Mouse (Mus musculus): ENCODE results near the gene Wdr77.
A peak's percentile ranks its signal among the peaks of the same experiment; 100 is the strongest.
"Not testable (repeated sequence)": the region's sequence is repeated elsewhere in the genome, so short reads cannot be mapped to it uniquely, and the experiment has no call there.

Gene Wdr77

DNA sequence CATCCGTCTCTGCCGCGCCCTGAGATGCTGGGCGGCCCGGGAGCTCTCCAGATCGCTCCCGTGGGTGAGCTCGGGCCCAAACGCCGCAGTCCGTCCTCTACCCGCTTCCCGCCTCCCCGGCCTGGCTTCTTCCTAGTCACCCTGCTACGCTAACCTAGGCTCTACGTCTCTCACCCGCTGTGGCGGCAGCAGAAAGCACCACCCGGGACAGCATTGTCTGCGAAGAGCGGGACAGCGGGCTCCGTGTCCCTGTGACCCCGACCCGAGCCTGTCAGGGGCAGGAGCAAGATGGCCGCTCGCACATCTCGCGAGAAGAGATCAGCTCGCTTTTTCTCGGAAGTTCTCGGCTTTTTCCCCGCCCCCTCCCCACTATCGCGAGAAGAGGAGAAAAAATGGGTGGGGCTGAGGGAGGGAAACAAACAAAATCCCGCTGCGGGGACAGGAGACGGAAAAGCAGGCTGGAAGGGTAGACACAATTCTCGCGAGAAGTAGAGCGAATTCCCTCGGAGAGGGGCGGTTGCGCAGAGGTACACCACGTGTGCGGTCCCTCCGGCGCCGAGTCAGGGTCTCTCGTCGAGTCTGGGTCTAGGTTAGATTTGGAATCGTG, at the start of gene Wdr77:
Wdr77 (plus strand) TSS at position 396 of the 607 bp plus-strand sequence.
- ATAC-seq (ENCODE audit: low TSS enrichment) = peak; percentile 97

DNA sequence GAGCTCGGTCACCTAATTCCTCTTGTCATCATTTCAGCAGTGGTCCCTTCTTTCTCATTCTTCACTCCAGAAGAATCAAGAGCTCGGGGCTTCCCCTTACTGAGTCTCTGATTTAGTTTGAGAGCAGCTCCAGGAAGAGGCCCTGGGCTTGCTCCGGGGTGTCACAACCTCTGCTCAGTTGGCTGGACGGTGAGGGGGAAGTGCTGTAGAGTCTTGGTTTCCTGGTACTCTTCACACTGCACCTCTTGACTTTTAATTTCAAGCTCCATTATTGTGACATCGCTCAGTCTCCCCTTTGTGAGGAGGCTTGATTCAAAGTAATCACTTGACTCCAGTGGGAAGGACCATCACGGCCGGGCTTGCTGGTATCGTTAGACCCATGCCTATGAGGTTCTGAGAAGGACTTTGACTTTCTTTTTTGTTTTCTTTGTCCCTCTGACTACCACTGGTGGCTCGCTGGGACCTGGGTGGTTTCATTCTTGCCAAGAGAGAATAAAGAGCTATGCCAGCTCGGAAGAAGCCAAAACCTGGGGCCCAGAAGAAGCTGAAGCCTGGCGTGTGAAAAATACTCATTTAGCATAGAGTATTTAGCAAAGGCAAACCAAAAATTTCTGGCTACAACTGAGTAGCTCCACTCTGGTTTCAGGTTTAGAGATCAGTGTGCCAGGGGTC, 48.5 kb upstream of the Wdr77 start:
- ATAC-seq (ENCODE audit: low TSS enrichment) = no peak

- no peak for ATAC-seq (ENCODE audit: low TSS enrichment)
These were observed 46.9 kb upstream of the Wdr77 start for GRCm38 (mm10) chr3:105912097-105912880.

DNA sequence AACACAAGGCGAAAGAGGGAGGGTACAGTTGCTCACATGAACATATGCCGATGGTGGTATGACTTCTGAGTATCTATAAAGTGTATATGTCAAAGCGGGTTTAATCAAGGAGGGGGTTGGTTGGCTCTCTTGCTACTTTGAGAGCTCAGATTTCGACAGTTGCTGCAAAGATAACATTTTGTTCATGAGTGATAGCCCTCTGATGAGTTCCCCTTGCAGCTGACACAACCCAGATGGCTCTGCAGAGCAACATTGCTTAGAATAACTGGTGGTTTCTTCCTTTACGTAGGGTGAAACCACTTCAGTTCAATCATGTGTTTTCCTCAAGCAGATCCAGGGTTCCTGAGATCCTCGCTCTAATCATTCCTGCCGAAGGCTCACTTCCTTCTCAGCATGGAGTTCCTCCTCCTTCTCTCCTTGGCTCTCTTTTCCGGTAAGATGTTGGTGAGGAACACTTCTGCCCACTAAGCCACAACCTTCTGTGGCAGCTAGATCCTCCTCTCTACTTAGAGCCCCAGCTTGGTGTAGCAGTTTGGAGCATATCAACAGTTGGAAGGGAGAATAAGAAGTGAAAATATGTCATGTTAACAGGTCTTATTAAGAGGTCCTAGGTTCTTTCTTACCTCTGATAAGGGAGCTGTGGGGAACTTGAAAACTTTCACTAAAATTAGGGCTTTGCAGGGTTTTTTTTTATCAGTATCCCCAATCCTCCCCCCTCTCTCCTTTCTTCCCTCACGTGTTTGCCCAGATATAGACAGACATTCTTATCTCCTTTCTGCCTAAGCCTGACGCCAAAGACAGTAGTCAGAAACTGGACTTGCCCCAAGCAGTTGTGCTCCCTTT, 45.1 kb upstream of the Wdr77 start:
- ATAC-seq (ENCODE audit: low TSS enrichment) = peak; percentile 44; the same call in 1 of the 2 replicates

- no peak for ATAC-seq (ENCODE audit: low TSS enrichment)
These were observed 43.9 kb upstream of the Wdr77 start for GRCm38 (mm10) chr3:105915281-105915680.

DNA sequence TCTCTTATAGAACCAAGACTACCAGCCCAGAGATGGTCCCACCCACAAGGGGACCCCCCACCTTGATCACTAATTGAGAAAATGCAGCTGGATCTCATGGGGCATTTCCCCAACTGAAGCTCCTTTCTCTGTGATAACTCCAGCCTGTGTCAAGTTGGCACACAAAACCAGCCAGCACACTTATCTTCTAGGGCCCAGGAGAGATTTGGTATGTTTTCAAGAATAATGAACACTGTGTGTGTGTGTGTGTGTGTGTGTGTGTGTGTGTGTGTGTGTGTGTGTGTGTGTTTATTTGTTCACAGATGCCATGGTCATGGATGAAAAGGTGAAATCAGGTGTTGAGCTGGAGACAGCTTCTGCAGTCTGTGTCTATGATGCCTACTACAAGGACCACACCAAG, 42.7 kb upstream of the Wdr77 start:
- ATAC-seq (ENCODE audit: low TSS enrichment) = not testable (repeated sequence)

DNA sequence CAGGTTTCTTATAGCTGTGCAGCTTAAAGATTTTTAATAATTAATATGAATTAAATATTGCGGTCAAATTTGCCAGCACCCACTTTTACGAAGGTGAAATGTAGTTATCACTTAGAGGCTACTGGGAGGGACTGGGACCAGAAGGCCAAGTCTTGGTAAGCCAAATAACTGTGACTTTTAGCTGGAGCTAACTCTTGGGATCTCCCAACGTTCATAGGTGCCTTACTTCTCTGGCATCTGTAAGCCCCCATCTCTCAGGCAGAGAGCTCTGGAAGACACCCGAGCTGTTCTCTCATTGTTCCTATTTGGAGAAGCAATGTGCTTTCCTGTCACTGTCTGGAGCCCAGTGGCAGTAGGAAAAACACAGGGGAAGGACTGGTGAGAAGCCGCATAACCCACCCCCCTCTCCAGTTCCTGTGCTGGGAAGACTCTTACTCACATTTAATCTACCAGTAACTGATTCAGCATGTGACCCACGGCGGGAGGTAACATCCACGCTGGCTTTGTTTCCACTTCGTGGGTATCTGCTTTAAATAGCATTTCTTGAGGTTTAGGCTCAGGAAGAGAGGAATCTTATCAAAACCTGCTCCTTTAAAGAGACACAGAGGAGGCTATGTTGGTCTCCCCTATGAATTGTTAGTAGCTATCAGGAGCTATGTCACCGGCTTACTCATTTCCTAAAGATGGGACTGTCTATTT, 41.4 kb upstream of the Wdr77 start:
- ATAC-seq (ENCODE audit: low TSS enrichment) = no peak

DNA sequence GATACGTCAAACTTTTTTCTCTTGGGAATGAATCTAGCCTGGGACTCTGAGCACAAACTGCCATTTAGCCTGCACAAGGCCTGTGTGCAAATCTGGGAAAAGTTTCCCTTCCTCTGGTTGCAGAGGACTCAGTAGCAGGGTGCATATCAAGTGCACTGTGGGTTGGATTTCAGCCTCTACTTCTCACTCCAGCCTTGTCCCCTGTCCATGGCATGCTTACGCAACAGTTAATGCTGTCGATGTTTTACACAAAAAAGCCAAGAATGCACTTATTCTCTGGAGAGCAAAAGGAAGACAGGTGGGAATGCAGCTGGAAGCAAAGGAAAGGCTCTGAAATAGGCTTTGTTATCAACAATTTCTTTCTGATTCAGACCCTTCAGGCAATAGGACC, 40.8 kb upstream of the Wdr77 start:
- no peak for ATAC-seq (ENCODE audit: low TSS enrichment)

- not testable (repeated sequence) for ATAC-seq (ENCODE audit: low TSS enrichment)
These were observed 38.4 kb upstream of the Wdr77 start for GRCm38 (mm10) chr3:105920743-105921142.

DNA sequence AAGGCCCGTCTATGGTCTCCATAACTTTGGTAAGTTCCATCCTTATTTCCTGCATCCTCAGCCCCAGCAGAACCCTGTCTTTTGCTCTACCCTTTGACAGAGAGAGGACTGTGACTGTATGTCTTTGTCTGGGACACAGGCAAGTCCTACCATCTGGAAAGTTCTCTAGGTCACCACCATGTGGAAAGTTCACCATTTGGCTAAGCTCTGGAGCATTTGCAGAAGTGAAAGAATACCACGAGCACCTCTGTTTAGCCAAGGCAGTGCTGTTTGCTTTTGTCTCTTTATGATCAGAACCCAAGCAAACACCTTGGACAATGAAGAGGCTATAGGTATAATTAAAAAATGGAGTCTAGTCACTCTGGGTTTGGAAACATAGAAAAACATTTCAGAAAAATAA, 37.2 kb upstream of the Wdr77 start:
- no peak for ATAC-seq (ENCODE audit: low TSS enrichment)

GRCm38 (mm10) chr3:105924616-105925015, 34.6 kb upstream of the Wdr77 start:
- no peak for ATAC-seq (ENCODE audit: low TSS enrichment)

GRCm38 (mm10) chr3:105927561-105928194, 31.5 kb upstream of the Wdr77 start:
- no peak for ATAC-seq (ENCODE audit: low TSS enrichment)

DNA sequence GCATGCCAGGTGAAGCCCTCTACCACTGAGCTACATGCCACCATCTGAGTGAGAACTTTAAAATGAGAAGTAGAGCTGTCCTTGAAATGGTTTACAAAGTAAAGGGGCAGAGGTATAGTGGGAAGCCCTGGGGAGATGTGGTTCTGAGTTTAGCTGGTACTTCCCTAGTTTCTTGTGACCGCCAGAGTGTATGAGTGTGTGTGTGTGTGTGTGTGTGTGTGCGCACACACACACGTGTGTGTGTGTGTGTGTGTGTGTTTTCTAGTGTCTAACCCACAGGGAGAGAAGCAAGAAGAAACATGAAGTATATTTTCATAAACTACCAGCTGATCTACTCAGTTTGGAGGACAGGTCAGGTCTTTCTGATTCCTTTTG, 31.0 kb upstream of the Wdr77 start:
- ATAC-seq (ENCODE audit: low TSS enrichment) = no peak

DNA sequence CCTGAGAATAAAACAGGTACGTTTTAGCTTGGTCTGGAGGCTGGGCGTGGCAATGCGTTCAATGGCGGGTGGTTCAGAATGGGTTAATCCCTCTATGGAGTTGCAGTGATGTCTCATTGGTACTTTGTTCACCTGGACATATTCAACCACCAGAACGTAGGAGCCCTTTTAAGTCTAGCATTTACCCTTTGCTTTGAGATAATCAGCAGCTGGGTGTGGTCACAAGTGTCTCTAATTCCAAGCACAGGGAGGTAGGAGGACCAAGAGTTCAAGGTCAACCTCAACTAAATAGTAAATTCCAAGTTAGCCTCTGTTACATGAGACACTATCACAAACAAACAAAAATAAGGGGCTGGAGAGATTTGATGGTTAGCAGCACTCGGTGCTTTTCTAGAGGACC, 30.4 kb upstream of the Wdr77 start:
- no peak for ATAC-seq (ENCODE audit: low TSS enrichment)

DNA sequence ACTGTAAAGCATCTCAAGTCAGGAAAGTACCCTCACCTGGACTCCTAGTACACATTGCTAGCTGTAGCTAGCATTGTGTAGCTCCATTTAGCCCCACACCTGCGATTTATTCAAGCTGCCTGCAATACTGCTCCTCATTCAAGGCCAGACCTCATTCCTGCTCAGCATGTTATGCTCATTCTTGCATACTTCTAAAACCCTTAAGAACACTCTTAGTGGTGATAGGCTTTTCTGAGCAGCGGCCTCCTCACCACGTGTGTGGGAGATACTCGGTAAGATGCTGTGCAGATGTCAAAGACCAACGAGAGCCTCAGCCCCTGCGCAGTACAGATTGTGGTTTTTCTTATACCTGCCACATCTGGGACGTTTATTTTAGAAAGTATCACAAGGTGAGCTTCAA, 29.3 kb upstream of the Wdr77 start:
- ATAC-seq (ENCODE audit: low TSS enrichment) = no peak

GRCm38 (mm10) chr3:105931095-105931494, 28.1 kb upstream of the Wdr77 start:
- ATAC-seq (ENCODE audit: low TSS enrichment) = no peak

- ATAC-seq (ENCODE audit: low TSS enrichment) = no peak
These were observed 26.7 kb upstream of the Wdr77 start, which contains the start of gene I830077J02Rik for GRCm38 (mm10) chr3:105932240-105933071. Gene I830077J02Rik (minus strand): TSS chr3:105932664.

GRCm38 (mm10) chr3:105933926-105934325, 25.2 kb upstream of the Wdr77 start:
- ATAC-seq (ENCODE audit: low TSS enrichment) = 0 out of 2 replicates have a peak, but pooled peaks have one; percentile 39

- ATAC-seq (ENCODE audit: low TSS enrichment) = no peak
These were observed 24.1 kb upstream of the Wdr77 start for GRCm38 (mm10) chr3:105935033-105935432.

- ATAC-seq (ENCODE audit: low TSS enrichment) = no peak
These were observed 23.1 kb upstream of the Wdr77 start for GRCm38 (mm10) chr3:105936111-105936510.

Measured in frontal cortex, adult (tissue).